Mouse (Mus musculus): Measurements from ENCODE around the gene Slc51a.
"Not testable (repeated sequence)": the region's sequence is repeated elsewhere in the genome, so short reads cannot be mapped to it uniquely, and the experiment has no call there.

Slc51a gene

GRCm38 (mm10) chr16:32509066-32509942 lies 21.6 kb upstream of the Slc51a start:
- peak; percentile 82 to 87 for DNase-seq

DNA sequence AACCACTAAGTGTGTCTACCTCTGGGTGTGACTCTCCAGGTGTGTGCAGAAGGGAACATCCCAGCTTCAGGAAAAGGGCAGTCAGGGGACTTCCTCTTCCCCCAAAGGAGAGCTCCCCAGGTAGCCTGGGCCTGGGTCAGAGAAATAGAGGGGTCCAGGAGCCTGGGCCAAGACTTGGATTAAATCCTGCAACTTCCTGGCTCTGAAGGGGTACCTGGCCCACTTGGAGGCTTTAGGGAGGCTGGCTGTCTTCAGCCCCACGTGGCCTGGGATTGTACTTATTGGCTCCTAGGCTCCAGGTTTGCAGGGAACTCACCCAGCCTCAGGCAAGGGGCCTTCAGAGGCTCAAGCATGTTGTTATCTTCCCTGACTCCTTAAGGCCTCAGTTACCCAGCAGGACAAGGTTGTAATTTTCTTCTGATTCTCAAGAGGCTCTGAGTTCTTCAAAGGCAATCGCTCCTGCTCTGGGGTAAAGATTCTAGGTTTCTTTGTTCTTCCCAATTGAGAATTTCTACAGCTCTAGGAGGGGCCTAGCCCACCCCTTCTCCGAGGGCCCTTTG lies 20.9 kb upstream of the Slc51a start:
- DNase-seq = no peak

DNA sequence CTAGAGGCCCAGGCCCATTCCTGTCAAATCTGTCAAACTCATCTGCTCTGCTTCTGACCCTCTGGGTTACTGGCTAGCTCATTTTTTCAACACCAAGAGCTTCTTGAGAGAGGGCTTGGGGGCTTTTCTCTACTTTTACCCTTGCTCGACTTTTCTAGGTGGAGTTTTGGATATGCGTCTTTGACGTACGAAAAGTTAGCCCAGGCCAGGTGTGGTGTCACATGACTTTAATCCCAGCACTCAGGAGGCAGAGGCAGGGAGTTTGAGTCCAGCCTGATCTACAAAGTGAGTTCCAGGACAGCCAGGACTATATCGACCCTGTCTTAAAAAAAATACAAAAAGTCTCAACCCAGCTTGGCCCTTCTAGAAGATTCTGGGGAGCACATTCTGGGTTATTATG lies 20.4 kb upstream of the Slc51a start:
- DNase-seq = no peak

DNA sequence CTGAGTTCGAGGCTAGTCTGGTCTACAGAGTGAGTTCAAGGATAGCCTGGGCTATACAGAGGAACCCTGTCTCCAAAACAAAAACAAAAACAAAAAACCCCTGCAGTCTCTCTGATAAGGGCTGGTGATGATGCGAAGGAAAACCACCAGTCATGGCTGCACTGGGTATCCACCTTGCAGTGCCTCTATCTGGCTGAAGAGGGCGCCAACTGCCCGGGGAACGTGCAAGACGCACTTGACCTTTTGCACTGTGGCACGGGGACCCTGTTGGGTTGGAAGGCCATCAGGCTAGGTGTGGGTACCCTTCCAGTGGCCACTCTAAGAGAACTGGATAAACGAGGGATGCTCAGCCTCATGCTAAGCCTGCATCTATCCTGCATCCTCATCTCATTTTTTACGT lies 19.7 kb upstream of the Slc51a start:
- peak; percentile 80 to 86 for DNase-seq

DNA sequence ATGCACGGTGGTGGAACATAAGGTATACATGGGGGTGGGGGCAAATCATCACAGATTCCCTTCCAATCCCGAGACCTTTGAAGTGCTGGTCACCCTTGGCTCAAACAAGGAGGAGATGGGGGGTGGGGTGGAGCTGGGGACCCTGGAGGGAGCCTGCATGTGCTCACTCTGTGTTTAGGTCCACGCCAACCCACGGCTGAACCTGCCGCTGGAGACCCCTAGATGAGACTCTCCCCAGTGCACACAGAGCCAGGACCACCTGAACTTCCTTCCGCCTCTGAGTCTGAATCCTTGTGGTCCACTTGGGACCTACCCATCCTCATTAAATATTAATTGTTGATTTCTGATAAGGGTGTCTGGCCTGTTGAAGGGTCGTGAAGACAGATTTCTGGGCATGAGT lies 19.2 kb upstream of the Slc51a start:
- no peak for DNase-seq

GRCm38 (mm10) chr16:32506298-32506697 lies 18.6 kb upstream of the Slc51a start:
- no peak for DNase-seq

DNA sequence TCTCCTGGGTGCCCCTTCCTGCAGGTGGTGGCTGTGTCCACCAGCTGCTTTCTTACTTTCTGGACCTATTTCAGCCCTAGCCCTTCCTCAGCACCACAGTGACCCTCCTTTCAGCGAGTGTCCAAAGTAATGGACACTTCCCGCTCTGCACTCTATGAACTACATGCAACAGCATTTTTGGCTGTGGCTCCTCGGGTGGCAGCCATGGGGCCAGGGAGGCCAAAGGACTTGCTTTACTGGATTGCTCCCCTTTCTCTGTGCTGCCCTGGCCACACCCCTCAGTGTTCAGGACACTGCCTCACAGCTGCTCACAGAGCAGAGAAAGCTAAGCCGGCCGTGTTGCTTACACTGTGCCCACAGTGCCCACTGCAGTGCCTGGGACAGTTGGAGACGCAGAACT lies 16.0 kb upstream of the Slc51a start:
- DNase-seq = no peak

- DNase-seq = no peak
Observed at GRCm38 (mm10) chr16:32502621-32503335, 15.1 kb upstream of the Slc51a start.

- DNase-seq = no peak
Observed at GRCm38 (mm10) chr16:32501459-32501858, 13.8 kb upstream of the Slc51a start.

GRCm38 (mm10) chr16:32499430-32500037 lies 11.9 kb upstream of the Slc51a start:
- peak; percentile 95 to 96 for DNase-seq

- DNase-seq = no peak
Observed at GRCm38 (mm10) chr16:32498996-32499395, 11.3 kb upstream of the Slc51a start.

DNA sequence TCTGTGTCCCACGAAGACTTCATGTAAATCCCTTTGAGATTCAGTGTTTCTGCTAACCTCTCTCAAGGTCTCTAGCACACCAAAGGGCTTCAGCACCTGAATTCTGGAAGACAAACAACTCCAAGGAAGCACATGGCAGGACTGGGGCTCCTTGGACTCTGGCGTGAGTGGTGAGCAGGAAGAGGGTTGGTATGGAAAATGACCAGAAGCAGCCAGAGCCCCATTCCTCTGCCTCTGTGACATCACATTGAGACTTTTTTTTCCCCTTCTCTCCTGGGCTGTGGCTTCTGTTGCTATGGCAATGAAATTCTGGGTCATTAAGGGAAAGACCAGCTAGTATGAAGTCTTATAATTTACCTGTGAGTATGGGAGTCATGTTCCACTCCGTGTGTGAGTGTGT lies 8.3 kb upstream of the Slc51a start, which contains the start of gene Zdhhc19:
Gene Zdhhc19 (plus strand): TSS at position 301 of the 400 bp plus-strand sequence.
- DNase-seq = no peak

DNA sequence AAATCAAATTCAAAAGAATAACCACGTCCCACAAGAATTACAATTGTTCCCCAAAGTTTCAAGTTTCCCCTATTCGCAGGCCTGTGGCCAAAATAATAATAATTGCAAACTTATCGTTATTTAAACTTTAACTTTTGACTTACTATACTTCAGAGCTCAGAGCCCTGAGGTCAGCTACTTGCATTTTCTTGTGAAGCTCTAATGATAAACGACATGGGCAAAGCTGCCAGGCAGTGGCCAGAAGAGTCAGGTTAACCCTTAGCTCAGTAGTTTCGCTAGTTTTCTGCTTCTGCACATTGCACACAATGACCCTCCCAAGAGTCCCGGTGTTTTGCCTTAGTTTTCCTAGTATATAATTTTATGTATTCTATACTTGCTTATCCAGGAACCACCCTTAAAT lies 6.7 kb upstream of the Slc51a start:
- DNase-seq = not testable (repeated sequence)

DNA sequence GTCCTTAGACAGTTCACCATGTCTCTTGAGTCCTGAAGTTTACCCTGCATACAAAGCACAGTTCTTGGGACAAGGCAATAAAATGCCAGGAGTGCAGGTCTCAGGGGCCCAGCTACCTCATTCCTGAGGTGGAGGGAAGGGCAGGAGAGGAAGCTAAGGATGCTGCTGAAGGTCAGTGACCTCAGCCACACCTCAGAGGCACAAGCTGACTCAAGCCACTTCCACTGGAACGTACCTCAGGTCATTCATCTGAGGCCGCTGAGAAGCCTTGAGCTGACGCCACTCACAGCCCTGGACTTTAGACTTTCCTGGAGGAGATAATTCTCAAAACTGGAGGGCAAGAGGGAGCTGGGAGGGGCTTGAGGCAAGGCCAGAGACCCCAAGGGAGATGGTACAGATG lies 1.3 kb upstream of the Slc51a start:
- DNase-seq = no peak

DNA sequence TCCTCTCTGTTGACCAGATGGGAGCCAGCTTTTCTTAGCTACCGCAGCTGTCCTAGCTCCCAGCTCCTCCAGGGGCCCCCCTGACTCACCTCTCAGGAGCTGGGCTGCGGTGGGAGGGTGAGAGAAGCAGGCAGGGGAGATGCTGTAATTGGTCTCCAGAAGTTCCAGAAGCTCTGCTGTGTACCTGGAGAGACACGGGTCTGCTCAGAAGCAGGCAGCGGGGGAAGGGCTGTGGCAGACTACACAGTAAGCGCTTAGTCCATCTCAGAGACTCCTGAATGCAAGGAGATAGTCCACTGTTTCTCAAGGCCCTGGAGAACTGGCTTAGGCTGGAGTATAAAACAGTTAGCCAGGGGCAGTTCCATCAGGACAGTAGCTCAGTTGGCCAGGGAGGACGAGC lies 1.6 kb downstream of the Slc51a start:
- DNase-seq = no peak

- DNase-seq = no peak
Observed at GRCm38 (mm10) chr16:32485209-32485608, 2.5 kb downstream of the Slc51a start.

DNA sequence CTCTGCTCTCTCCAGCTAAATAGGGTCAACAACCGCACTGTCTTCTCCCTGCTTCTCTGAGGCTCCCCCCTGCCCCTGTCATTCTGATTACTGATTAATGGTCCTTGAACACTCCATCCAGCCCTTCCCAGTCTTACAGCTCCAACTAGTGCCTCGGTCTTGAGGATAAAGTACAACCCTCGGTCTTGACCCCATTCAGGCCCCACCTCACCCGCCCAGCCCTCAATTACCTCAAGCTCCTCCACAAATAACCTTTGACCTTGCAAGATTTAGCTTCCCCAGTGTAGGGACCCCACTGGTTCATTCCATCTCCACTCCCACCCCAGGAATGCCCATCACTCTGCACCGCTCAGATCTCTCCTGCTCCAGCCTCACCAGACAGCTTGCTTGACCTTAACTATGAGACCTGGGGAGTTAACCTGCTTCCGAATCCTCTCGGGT lies 3.2 kb downstream of the Slc51a start:
- DNase-seq = no peak

DNA sequence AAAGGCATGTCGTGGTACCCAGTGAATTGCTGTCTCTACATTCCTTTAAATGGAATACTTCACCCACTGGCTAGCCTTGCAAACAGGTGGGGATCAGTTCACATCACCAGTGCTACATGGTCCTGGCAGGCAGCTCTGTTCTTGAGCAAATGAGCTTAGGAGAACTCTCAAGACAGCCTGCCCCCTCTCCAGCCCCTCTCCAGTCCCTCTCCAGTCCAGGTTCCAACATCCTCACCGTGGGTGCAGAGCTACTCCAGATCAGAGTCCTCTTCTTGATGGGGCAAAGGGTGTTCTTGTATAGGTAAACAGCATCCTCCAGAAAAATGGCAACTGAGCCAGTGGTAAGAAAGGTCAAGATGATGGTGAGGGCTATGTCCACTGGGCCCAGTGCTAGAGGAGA lies 8.3 kb downstream of the Slc51a start:
- no peak for DNase-seq

- no peak for DNase-seq
Observed at GRCm38 (mm10) chr16:32477315-32477714, 10.4 kb downstream of the Slc51a start.

DNA sequence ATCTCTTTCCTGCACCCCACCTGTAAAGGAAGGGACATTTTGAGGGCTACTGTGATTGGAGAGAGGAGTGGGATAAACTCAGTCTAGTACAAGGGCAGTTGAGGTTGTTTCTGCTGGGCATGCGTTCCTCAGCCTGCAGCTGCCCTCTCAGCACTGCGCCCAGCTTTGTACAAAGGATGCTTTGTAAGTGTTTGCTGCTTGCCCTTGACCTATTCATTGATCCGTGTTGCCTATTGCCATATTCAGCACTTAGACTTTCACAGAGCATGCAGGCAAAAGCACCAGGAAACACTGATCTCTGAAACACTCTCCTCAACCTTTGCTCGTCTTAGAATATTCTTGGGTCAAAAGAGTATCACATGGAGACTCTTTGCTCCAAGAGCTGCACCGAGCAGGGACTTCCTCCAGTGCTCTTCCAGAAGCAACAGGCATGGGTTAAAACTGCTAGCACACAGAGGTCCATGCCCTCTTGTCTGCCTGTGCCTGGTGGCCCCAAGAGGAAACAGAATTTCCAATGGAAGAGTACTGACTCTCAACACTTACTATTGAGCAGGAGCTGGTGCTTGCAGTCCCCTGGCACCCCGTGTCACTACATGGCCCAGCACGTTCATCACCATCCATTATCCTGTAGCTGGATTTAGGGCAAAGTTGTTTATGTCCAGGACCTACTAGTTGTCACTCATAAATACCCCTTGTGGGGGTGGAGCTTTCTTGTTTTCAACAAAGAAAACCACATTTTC lies 15.2 kb downstream of the Slc51a start:
- no peak for DNase-seq

DNA sequence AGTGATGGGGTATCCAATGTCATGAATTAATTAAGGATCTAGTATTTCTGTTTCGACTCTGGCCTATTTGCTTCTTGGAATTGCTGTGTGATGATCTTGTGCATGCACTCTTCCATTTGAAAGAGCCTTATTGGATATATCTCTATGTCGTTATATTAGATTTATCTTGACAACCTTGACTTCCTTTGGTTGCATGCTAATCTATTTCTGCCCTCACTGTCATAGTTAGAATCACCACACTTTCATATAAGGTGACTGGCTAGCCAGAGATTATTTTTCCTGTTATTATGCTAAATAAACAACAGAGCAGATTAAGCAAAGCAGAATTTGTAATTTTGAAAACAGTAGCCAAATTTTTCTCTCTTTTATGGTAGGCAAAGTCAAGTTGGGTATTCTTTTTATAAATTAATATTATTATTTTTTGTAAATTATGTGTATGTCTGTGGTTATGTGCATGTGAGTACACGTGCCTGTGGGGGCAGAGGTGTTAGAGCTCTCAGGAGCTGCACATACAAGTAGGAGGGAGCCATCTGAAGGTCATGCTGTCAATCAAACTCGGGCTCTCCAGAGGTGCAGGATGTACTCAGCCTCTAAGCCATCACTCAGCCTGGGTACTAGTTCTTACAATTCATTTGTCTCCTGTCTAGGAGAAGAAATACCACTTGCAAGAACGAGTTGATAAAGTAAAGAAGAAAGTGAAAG lies 18.1 kb downstream of the Slc51a start:
- DNase-seq = no peak

GRCm38 (mm10) chr16:32468488-32468887 lies 19.2 kb downstream of the Slc51a start:
- no peak for DNase-seq

Measured in cerebellum, postnatal 14 days (tissue).